Mouse (Mus musculus): ENCODE results near the gene Sec14l1. TPM values are rescaled to one million over a fixed set of nuclear protein-coding genes. Genes with fewer than 3 reads are reported as not detected.

Gene Sec14l1
- polyA plus RNA-seq, 1 experiment from 2014 or later: 29.7 TPM

DNA sequence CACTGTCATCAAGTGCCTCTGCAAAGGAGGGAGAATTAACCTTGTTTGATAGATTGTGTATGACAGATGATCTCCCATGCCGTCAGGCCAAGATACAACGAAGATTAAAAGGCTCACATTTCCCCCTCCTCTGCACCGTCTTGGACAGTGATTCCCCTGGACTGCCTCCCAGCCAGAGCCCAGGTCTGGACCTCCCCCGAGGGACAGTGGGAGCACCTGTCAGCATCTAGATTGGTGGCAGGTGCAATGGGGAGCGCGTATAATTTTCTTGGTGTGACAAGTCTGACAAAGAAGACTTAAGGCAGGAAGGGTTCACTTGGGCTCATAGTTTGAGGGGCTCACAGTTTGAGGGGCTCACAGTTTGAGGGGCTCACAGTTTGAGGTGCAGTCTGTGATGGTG lies 48.8 kb downstream of the Sec14l1 start:
- WGBS: 80% methylated on average over 6 of the region's 6 CpGs
- no peaks in the 10 kb centered on the region for H3K27me3 ChIP-seq (ENCODE audit: control insufficient read depth, insufficient read depth, low read length)
- H3K4me3 ChIP-seq (ENCODE audit: low read depth, low read length): no peak overlapping the region
- H3K9me3 ChIP-seq (ENCODE audit: control insufficient read depth, low read length): no peaks in the 10 kb centered on the region
- no peak overlapping the region for H3K27ac ChIP-seq (replicated peaks; ENCODE audit: low read depth, low read length)
- no peak overlapping the region for H3K9ac ChIP-seq (ENCODE audit: low read length)
- H3K4me1 ChIP-seq (ENCODE audit: control insufficient read depth, insufficient read depth, low read length): no peaks in the 10 kb centered on the region
- DNase-seq (ENCODE audit: low spot score): no peak
- H3K4me2 ChIP-seq (ENCODE audit: low read depth, severe bottlenecking): no peak overlapping the region
- peaks cover 3% of the 10 kb centered on the region; the same call in 1 of the 2 replicates for H3K36me3 ChIP-seq (ENCODE audit: control insufficient read depth, insufficient read depth, low read length)
- no peak for ATAC-seq (ENCODE audit: insufficient number of reproducible peaks, low FRiP score, low TSS enrichment, low read depth)

- Histone ChIP-seq H3K4me3 (ENCODE audit: low read depth, low read length) (no peak overlapping the region), H3K9me3 (ENCODE audit: control insufficient read depth, low read length) (no peaks in the 10 kb centered on the region), H3K27me3 (ENCODE audit: control insufficient read depth, insufficient read depth, low read length) (no peaks in the 10 kb centered on the region), H3K4me1 (ENCODE audit: control insufficient read depth, insufficient read depth, low read length) (no peaks in the 10 kb centered on the region), H3K4me2 (ENCODE audit: low read depth, severe bottlenecking) (no peak overlapping the region), H3K9ac (ENCODE audit: low read length) (no peak overlapping the region), H3K36me3 (ENCODE audit: control insufficient read depth, insufficient read depth, low read length) (peaks cover 2% of the 10 kb centered on the region; the same call in 1 of the 2 replicates), H3K27ac (replicated peaks; ENCODE audit: low read depth, low read length) (no peak overlapping the region)
- DNase-seq (ENCODE audit: low spot score): no peak
- WGBS: 87% methylated on average over 20 of the region's 20 CpGs
- no peak for ATAC-seq (ENCODE audit: insufficient number of reproducible peaks, low FRiP score, low TSS enrichment, low read depth)
Measured at GRCm38 (mm10) chr11:117168278-117169087, 53.5 kb downstream of the Sec14l1 start.

GRCm38 (mm10) chr11:117169088-117169635 lies 54.2 kb downstream of the Sec14l1 start:
- Histone ChIP-seq H3K27me3 (ENCODE audit: control insufficient read depth, insufficient read depth, low read length) (no peaks in the 10 kb centered on the region), H3K27ac (replicated peaks; ENCODE audit: low read depth, low read length) (no peak overlapping the region), H3K4me2 (ENCODE audit: low read depth, severe bottlenecking) (no peak overlapping the region), H3K36me3 (ENCODE audit: control insufficient read depth, insufficient read depth, low read length) (peaks cover 2% of the 10 kb centered on the region; the same call in 1 of the 2 replicates), H3K4me3 (ENCODE audit: low read depth, low read length) (no peak overlapping the region), H3K9ac (ENCODE audit: low read length) (no peak overlapping the region), H3K4me1 (ENCODE audit: control insufficient read depth, insufficient read depth, low read length) (no peaks in the 10 kb centered on the region), H3K9me3 (ENCODE audit: control insufficient read depth, low read length) (no peaks in the 10 kb centered on the region)
- ATAC-seq (ENCODE audit: insufficient number of reproducible peaks, low FRiP score, low TSS enrichment, low read depth) (no peak), DNase-seq (ENCODE audit: low spot score) (no peak)
- 96% methylated on average over 11 of the region's 11 CpGs for WGBS

- H3K27me3 ChIP-seq (ENCODE audit: control insufficient read depth, insufficient read depth, low read length): no peaks in the 10 kb centered on the region
- no peak overlapping the region for H3K4me3 ChIP-seq (ENCODE audit: low read depth, low read length)
- ATAC-seq (ENCODE audit: insufficient number of reproducible peaks, low FRiP score, low TSS enrichment, low read depth): no peak
- no peaks in the 10 kb centered on the region for H3K9me3 ChIP-seq (ENCODE audit: control insufficient read depth, low read length)
- WGBS: 94% methylated on average over 19 of the region's 19 CpGs
- H3K4me1 ChIP-seq (ENCODE audit: control insufficient read depth, insufficient read depth, low read length): 0 out of 2 replicates have a peak, but pooled peaks cover 6% of the 10 kb centered on the region
- DNase-seq (ENCODE audit: low spot score): no peak
- H3K9ac ChIP-seq (ENCODE audit: low read length): no peak overlapping the region
- H3K36me3 ChIP-seq (ENCODE audit: control insufficient read depth, insufficient read depth, low read length): peaks cover 1% of the 10 kb centered on the region; the same call in 1 of the 2 replicates
- no peak overlapping the region for H3K4me2 ChIP-seq (ENCODE audit: low read depth, severe bottlenecking)
- H3K27ac ChIP-seq (replicated peaks; ENCODE audit: low read depth, low read length): no peak overlapping the region
Measured at GRCm38 (mm10) chr11:117169801-117170565, 55.0 kb downstream of the Sec14l1 start.

- peak overlapping the region; percentile 27 for H3K4me2 ChIP-seq (ENCODE audit: low read depth, severe bottlenecking)
- no peaks in the 10 kb centered on the region for H3K36me3 ChIP-seq (ENCODE audit: control insufficient read depth, insufficient read depth, low read length)
- peak; percentile 42 for DNase-seq (ENCODE audit: low spot score)
- H3K27me3 ChIP-seq (ENCODE audit: control insufficient read depth, insufficient read depth, low read length): no peaks in the 10 kb centered on the region
- H3K9me3 ChIP-seq (ENCODE audit: control insufficient read depth, low read length): no peaks in the 10 kb centered on the region
- 50% methylated on average over 18 of the region's 18 CpGs for WGBS
- ATAC-seq (ENCODE audit: insufficient number of reproducible peaks, low FRiP score, low TSS enrichment, low read depth): no peak
- H3K4me3 ChIP-seq (ENCODE audit: low read depth, low read length): peak overlapping the region; percentile 8; the same call in 1 of the 2 replicates
- 0 out of 2 replicates have a peak overlapping the region, but pooled peaks have one; percentile 28 for H3K9ac ChIP-seq (ENCODE audit: low read length)
- 0 out of 2 replicates have a peak overlapping the region, but pooled peaks have one; percentile 32 for H3K27ac ChIP-seq (replicated peaks; ENCODE audit: low read depth, low read length)
- 0 out of 2 replicates have a peak, but pooled peaks cover 8% of the 10 kb centered on the region for H3K4me1 ChIP-seq (ENCODE audit: control insufficient read depth, insufficient read depth, low read length)
Measured at GRCm38 (mm10) chr11:117174098-117174892, 59.3 kb downstream of the Sec14l1 start.

DNA sequence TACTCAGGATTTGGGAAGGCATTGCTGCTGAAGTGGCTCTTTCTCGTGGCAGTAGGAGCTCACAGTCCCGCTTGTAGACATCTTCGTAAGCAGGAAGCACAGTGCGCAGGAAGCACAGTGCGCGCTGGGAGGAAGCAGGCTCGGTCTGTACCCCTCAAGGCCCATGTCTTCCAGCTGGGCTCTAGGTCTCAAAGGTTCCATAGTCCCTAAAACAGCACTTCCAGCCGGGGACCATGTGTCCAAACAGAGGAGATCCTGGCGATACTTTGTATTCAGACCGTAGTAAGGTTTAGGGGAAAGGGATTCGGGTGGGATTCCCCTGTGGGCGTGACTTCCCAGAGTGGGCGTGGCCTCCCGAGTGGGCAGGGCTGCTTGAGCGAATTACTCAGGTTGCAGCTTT lies 60.0 kb downstream of the Sec14l1 start:
- Histone ChIP-seq H3K4me3 (ENCODE audit: low read depth, low read length) (peak overlapping the region; percentile 8; the same call in 1 of the 2 replicates), H3K4me1 (ENCODE audit: control insufficient read depth, insufficient read depth, low read length) (0 out of 2 replicates have a peak, but pooled peaks cover 8% of the 10 kb centered on the region), H3K9ac (ENCODE audit: low read length) (0 out of 2 replicates have a peak overlapping the region, but pooled peaks have one; percentile 28), H3K9me3 (ENCODE audit: control insufficient read depth, low read length) (peaks cover 2% of the 10 kb centered on the region; the same call in 1 of the 2 replicates), H3K4me2 (ENCODE audit: low read depth, severe bottlenecking) (peak overlapping the region; percentile 27), H3K36me3 (ENCODE audit: control insufficient read depth, insufficient read depth, low read length) (no peaks in the 10 kb centered on the region; the same call in 1 of the 2 replicates), H3K27me3 (ENCODE audit: control insufficient read depth, insufficient read depth, low read length) (no peaks in the 10 kb centered on the region), H3K27ac (replicated peaks; ENCODE audit: low read depth, low read length) (0 out of 2 replicates have a peak overlapping the region, but pooled peaks have one; percentile 32)
- DNase-seq (ENCODE audit: low spot score): peak; percentile 58
- 44% methylated on average over 15 of the region's 15 CpGs for WGBS
- ATAC-seq (ENCODE audit: insufficient number of reproducible peaks, low FRiP score, low TSS enrichment, low read depth): no peak

GRCm38 (mm10) chr11:117175472-117175871 lies 60.5 kb downstream of the Sec14l1 start:
- ATAC-seq (ENCODE audit: insufficient number of reproducible peaks, low FRiP score, low TSS enrichment, low read depth): no peak
- no peak for DNase-seq (ENCODE audit: low spot score)
- H3K27ac ChIP-seq (replicated peaks; ENCODE audit: low read depth, low read length): no peak overlapping the region

More at GRCm38 (mm10) chr11:117175472-117175871, 60.5 kb downstream of the Sec14l1 start:
- Histone ChIP-seq H3K9ac (ENCODE audit: low read length) (no peak overlapping the region), H3K27me3 (ENCODE audit: control insufficient read depth, insufficient read depth, low read length) (no peaks in the 10 kb centered on the region), H3K4me2 (ENCODE audit: low read depth, severe bottlenecking) (no peak overlapping the region), H3K4me1 (ENCODE audit: control insufficient read depth, insufficient read depth, low read length) (0 out of 2 replicates have a peak, but pooled peaks cover 8% of the 10 kb centered on the region), H3K36me3 (ENCODE audit: control insufficient read depth, insufficient read depth, low read length) (no peaks in the 10 kb centered on the region; the same call in 1 of the 2 replicates), H3K4me3 (ENCODE audit: low read depth, low read length) (no peak overlapping the region), H3K9me3 (ENCODE audit: control insufficient read depth, low read length) (peaks cover 7% of the 10 kb centered on the region)
- 88% methylated on average over 12 of the region's 12 CpGs for WGBS
